Mouse (Mus musculus) ES-E14 (cell line): ENCODE measurements at regions not wholly inside any gene's neighbourhood (a gene's known extent, or its start where the extent isn't known, plus 50 kb on each side); places are given as distances from the start of the nearest gene placed in this dataset.

ENCODE experiments used
- DNase-seq: peaks from one replicate; pipeline ENCODE4 v3.0.0-alpha.2; 2013; ENCODE audit warnings: low read depth, low spot score
- H3K27ac ChIP-seq: 2 replicates; pipeline ENCODE4 v1.5.1; 2012; ENCODE audit warnings: low read depth, mild to moderate bottlenecking, low read length, moderate library complexity, mixed read lengths; ENCODE audit not compliant: poor library complexity, insufficient read depth, severe bottlenecking
- H3K36me3 ChIP-seq: 2 replicates; pipeline ENCODE4 v1.6.1; 2012; ENCODE audit warnings: mild to moderate bottlenecking, low read length, moderate library complexity, mixed read lengths; ENCODE audit not compliant: control insufficient read depth, poor library complexity, insufficient read depth, severe bottlenecking
- H3K4me1 ChIP-seq, 2 experiments: fragments of 150-350 bp in 1 of 2; sonication (generic) in 1 of 2; 2 replicates each; pipeline ENCODE4 v1.6.1; 2012; ENCODE audit warnings: low read length in 2 of 2, mild to moderate bottlenecking in 1 of 2, mixed read lengths in 1 of 2; ENCODE audit not compliant: control insufficient read depth in 2 of 2, insufficient read depth in 2 of 2, poor library complexity in 1 of 2
- H3K4me3 ChIP-seq, 2 experiments: fragments of 150-350 bp in 1 of 2; sonication (generic) in 1 of 2; 2 replicates each; pipeline ENCODE4 v1.5.1; 2012; ENCODE audit warnings: low read length in 2 of 2, low read depth in 1 of 2, mild to moderate bottlenecking in 1 of 2, mixed read lengths in 1 of 2; ENCODE audit not compliant: insufficient read depth in 1 of 2, poor library complexity in 1 of 2, severe bottlenecking in 1 of 2
- H3K9ac ChIP-seq: 2 replicates; pipeline ENCODE4 v1.6.1; 2012; ENCODE audit warnings: low read depth, mild to moderate bottlenecking, low read length, mixed read lengths; ENCODE audit not compliant: poor library complexity, insufficient read depth, severe bottlenecking
- H3K9me3 ChIP-seq: fragments of 150-350 bp; sonication (generic); 2 replicates; pipeline ENCODE4 v1.6.1; 2012; ENCODE audit warnings: low read depth, mild to moderate bottlenecking, low read length; ENCODE audit not compliant: control insufficient read depth, insufficient read depth
- CHD2 ChIP-seq: IDR thresholded peaks from 2 replicates; pipeline ENCODE4 v1.6.1; 2014; ENCODE audit warnings: mild to moderate bottlenecking, low read depth, low read length, inconsistent platforms
- HCFC1 ChIP-seq: IDR thresholded peaks from 2 replicates; pipeline ENCODE4 v1.6.1; 2012; ENCODE audit warnings: low read length, inconsistent platforms, borderline replicate concordance; ENCODE audit not compliant: insufficient read depth
- MAFK ChIP-seq: IDR thresholded peaks from 2 replicates; pipeline ENCODE4 v1.6.1; 2014; ENCODE audit warnings: mild to moderate bottlenecking, low read depth, low read length, inconsistent platforms; ENCODE audit not compliant: insufficient read depth
- ZC3H11A ChIP-seq: IDR thresholded peaks from 2 replicates; pipeline ENCODE4 v1.6.1; 2012; ENCODE audit warnings: low read depth, mild to moderate bottlenecking, inconsistent platforms, low read length, borderline replicate concordance
- ZNF384 ChIP-seq: IDR thresholded peaks from 2 replicates; pipeline ENCODE4 v1.6.1; 2012; ENCODE audit warnings: low read depth, low read length, inconsistent platforms
- in situ Hi-C, 2 experiments: fragments of 600-800 bp; cut with MboI; formaldehyde crosslinking; loops; one replicate each; pipeline ENCODE4 v1.15.1; 2025; ENCODE audit warnings: low sequenced_read_pairs in 2 of 2, inconsistent platforms in 1 of 2; ENCODE audit not compliant: unreplicated experiment in 2 of 2

GRCm38 (mm10) chr7:111420698-111421097 lies 337.9 kb upstream of the Eif4g2 start:
- no peak for DNase-seq
- no peak overlapping the region for H3K9ac ChIP-seq
- no peaks in the 10 kb centered on the region for H3K9me3 ChIP-seq
- H3K4me1 ChIP-seq = no peaks in the 10 kb centered on the region
- H3K36me3 ChIP-seq = no peaks in the 10 kb centered on the region
- TF ChIP-seq MAFK = no peak
- no peak for TF ChIP-seq ZNF384
- TF ChIP-seq CHD2 = no peak
- TF ChIP-seq HCFC1 = no peak
- TF ChIP-seq ZC3H11A = no peak
- H3K4me3 ChIP-seq = no peak overlapping the region
- no peak overlapping the region for H3K27ac ChIP-seq
- in situ Hi-C loops = no loop called here

DNA sequence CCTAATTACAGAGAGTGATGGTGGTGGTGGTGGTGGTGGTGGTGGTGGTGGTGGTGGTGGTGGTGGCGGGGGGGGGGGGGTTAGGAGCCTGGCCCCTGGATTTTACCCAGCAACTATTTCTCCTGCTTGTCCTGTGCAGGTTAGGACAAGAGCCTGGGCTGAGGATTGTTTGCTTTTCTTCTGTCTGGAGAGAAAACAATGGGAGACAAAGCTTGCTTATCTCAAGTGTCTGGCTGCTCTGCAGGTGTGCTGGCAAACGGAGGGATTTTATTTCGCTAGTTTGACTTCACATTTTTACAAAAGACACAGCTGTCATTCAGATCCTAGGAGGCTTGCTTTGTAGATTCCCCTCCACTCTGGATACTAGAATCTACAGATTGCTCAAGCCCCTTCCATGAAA lies 334.9 kb upstream of the Eif4g2 start:
- Histone ChIP-seq H3K9ac (no peak overlapping the region), H3K4me1 (no peaks in the 10 kb centered on the region), H3K9me3 (no peaks in the 10 kb centered on the region), H3K4me3 (no peak overlapping the region), H3K36me3 (no peaks in the 10 kb centered on the region), H3K27ac (no peak overlapping the region)
- in situ Hi-C loops = no loop called here
- DNase-seq = no peak
- no peak for TF ChIP-seq HCFC1

GRCm38 (mm10) chr7:111416061-111416460 lies 333.2 kb upstream of the Eif4g2 start:
- Histone ChIP-seq H3K4me1 (no peaks in the 10 kb centered on the region), H3K27ac (no peak overlapping the region), H3K9ac (no peak overlapping the region), H3K9me3 (no peaks in the 10 kb centered on the region), H3K4me3 (no peak overlapping the region), H3K36me3 (no peaks in the 10 kb centered on the region)
- in situ Hi-C loops = no loop called here
- TF ChIP-seq MAFK (no peak), HCFC1 (no peak), ZNF384 (no peak), ZC3H11A (no peak), CHD2 (no peak)
- no peak for DNase-seq

- Histone ChIP-seq H3K9ac (no peak overlapping the region), H3K4me3 (no peak overlapping the region), H3K27ac (no peak overlapping the region), H3K36me3 (no peaks in the 10 kb centered on the region), H3K9me3 (no peaks in the 10 kb centered on the region), H3K4me1 (no peaks in the 10 kb centered on the region)
- in situ Hi-C loops = no loop called here
- DNase-seq = no peak
- TF ChIP-seq MAFK (no peak), ZC3H11A (no peak), ZNF384 (no peak), HCFC1 (no peak), CHD2 (no peak)
These were observed 330.9 kb upstream of the Eif4g2 start for GRCm38 (mm10) chr7:111413745-111414144.

DNA sequence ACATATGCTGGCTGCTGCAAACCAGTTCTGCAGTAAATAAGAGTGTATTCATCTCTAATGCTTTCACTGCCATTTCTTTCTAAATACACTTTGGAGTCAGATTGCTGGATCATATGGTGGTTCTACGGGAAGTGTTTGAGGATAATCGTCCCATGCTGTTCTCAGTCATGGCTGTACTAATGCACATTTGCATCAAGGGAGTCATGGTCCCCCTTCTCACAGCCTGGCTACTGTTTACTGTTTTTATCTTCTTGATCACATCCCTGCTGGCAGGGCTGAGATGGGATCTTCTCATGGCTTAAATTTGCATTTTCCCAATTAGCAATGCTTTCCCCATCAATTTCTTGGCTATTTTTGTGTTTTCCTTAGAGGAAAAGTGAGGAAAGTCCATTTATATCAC lies 330.1 kb upstream of the Eif4g2 start:
- Histone ChIP-seq H3K4me1 (no peaks in the 10 kb centered on the region), H3K9me3 (no peaks in the 10 kb centered on the region), H3K4me3 (no peak overlapping the region), H3K36me3 (no peaks in the 10 kb centered on the region), H3K9ac (no peak overlapping the region), H3K27ac (no peak overlapping the region)
- in situ Hi-C loops = no loop called here
- TF ChIP-seq MAFK (no peak), HCFC1 (no peak), ZC3H11A (no peak), ZNF384 (no peak), CHD2 (no peak)
- DNase-seq = no peak
